Mouse (Mus musculus) left cerebral cortex, postnatal 4 days (tissue): ENCODE data around the gene Hectd4. TPM values are rescaled to one million over a fixed set of nuclear protein-coding genes. Genes with fewer than 3 reads are reported as not detected.
A peak's percentile ranks its signal among the peaks of the same experiment; 100 is the strongest.
"Not testable (repeated sequence)": the region's sequence is repeated elsewhere in the genome, so short reads cannot be mapped to it uniquely, and the experiment has no call there.

Experiments
- DNase-seq: peaks from one replicate; pipeline ENCODE4 v3.0.0-alpha.2; 2022
- intact Hi-C: fragments of 180-260 bp; cut with DNase I; formaldehyde crosslinking; loops from one replicate; pipeline ENCODE4 v1.15.1; 2025
- total RNA-seq, 2 experiments: library from RNA; stranded (reverse); gene quantifications; 2 replicates each; pipeline ENCODE4 v1.2.3; 2021

Gene Hectd4
- total RNA-seq, 2 experiments from 2014 or later, result 202 to 219 TPM

DNA sequence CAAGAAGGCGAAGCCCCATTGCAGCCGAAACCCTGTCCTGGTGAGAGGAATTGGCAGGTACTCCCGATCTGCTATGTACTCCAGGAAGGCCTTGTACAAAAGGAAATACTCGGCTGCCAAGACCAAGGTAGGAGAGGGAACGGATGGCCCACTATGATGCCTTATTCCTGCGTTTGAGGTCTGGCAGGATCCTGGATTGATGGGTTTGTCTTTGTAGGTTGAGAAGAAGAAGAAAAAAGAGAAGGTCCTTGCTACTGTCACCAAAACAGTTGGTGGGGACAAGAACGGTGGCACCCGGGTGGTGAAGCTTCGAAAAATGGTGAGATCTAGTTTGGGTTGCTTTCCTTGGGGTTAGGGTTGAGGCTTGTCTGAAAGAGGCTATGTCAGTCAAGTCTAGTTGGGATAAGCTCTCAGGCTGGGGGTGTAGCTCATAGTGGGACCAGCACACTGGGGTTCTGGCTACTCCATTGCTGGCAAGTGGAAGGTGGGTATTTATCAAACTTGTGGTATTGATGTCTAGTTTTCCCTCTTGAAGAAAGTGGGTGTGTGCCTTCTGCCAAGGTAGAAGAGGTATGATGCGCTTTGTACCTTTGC, 14.4 kb upstream of the Hectd4 start:
- DNase-seq, result not testable (repeated sequence)
- intact Hi-C loops, result loop anchor here (5.0 kb wide), 1 partner anchor 177 kb away; no protein-coding TSS in a partner anchor

DNA sequence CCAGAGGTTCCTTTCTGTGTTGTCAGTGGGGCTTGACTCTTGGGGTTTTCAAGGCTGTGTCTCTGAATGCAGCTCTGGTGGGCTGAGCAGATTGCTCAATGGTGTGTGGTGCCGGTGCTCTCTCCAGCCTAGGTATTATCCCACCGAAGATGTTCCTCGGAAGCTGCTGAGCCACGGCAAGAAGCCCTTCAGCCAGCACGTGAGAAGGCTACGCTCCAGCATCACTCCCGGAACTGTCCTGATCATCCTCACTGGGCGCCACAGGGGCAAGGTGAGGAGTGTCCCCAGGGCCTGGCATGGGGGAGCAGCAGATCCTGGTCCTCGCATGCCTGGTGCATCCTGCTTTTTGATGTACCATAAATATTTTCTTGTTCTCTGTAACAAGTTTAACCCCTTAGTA, 13.5 kb upstream of the Hectd4 start:
- intact Hi-C loops, result loop anchor here (5.0 kb wide), 1 partner anchor 176 kb away; no protein-coding TSS in a partner anchor
- DNase-seq, result no peak

DNA sequence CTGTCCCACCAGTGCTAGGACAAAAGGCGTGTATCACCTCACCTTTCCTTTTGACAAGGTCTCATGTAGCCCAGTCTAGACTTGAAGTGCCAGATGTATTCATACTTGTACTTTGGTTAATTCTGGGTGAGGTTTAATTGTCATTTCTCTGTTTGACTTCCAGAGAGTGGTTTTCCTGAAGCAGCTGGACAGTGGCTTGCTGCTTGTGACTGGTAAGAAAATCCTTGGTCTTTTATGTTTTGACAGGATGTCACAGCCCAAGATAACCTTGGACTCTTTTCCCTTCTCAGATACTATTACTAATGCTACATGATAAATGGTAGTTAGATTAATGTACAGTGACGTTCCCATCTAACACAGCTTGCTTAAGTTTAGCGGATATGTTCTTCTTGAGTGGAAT, 13.0 kb upstream of the Hectd4 start:
- DNase-seq, result no peak
- intact Hi-C loops, result loop anchor here (5.0 kb wide), 1 partner anchor 175 kb away; no protein-coding TSS in a partner anchor

DNA sequence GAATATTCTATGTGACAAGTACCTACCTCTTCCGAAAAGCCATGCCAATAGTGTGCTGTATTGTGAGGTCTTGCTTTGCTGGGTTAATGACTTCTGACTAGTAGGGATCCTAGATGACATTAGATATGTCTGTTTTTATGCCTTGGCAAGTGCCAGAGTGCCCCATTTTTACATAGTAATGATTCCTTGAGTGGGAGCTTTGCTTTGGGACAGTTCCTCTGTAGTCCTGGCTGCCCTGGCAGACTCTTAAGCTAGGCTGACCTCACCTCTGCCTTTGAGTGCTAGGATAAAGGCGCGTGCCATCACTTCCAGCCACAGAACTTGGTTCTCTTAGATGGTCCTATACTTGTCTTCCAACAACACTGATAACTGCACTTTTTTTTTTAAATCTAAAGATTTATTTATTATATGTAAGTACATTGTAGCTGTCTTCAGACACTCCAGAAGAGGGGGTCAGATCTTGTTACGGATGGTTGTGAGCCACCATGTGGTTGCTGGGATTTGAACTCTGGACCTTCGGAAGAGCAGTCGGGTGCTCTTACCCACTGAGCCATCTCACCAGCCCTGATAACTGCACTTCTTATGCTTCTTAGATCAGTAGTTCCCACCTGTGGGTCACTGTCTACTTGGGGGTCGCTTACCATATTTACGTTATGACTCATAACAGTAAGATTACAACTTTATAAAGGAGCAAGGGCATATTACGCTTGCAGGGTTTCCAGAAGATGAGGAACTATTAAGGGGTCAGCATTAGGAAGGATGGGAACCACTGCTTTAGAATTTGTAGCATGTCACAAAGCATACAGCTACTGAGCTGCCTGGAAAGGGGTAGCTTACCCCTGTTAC, 10.0 kb upstream of the Hectd4 start:
- DNase-seq, result no peak
- intact Hi-C loops, result loop anchor here (5.0 kb wide), 1 partner anchor 172 kb away; no protein-coding TSS in a partner anchor

- no peak for DNase-seq
- intact Hi-C loops, result no loop called here
These were observed 9.5 kb upstream of the Hectd4 start for GRCm38 (mm10) chr5:121210601-121210924.

DNA sequence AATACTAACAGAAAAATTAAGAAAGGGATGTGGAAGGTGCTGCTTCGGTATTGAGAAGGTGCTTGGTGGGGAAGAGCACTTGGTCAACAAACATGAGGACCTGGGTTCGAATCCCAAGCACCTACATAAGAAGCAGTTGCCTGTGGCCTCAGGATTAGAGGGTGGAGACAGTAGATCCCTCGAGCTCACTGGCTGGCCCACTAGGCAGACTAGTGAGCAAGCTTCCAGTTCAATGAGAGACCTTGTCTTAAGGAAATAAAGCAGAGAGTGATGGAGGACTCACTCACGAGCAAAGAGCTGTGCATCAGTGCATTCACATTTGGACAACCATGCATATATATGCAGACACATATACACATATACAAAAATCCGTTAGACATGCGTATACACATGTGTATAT, 7.9 kb upstream of the Hectd4 start:
- no peak for DNase-seq
- intact Hi-C loops, result no loop called here

DNA sequence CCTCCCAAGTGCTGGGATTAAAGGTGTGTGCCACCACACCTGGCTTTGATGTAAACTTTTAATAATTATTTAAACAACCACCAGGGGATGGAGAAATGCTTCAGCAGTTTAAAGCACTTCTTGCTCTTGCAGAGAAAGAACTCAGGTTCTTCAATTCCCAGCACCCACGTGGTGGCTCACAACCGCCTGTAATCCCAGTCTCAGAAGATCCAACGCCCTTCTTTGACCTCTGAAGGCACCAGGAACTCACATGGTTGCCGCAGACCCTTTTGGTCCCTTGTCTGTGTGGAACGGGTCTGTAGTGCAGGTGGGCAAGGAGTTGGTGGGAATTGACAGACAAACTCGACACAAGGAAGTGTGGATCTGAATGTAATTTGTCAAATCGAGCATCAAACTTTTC, 5.3 kb upstream of the Hectd4 start:
- intact Hi-C loops, result loop anchor here (5.0 kb wide), 1 partner anchor 53 kb away; no protein-coding TSS in a partner anchor
- DNase-seq, result no peak

DNA sequence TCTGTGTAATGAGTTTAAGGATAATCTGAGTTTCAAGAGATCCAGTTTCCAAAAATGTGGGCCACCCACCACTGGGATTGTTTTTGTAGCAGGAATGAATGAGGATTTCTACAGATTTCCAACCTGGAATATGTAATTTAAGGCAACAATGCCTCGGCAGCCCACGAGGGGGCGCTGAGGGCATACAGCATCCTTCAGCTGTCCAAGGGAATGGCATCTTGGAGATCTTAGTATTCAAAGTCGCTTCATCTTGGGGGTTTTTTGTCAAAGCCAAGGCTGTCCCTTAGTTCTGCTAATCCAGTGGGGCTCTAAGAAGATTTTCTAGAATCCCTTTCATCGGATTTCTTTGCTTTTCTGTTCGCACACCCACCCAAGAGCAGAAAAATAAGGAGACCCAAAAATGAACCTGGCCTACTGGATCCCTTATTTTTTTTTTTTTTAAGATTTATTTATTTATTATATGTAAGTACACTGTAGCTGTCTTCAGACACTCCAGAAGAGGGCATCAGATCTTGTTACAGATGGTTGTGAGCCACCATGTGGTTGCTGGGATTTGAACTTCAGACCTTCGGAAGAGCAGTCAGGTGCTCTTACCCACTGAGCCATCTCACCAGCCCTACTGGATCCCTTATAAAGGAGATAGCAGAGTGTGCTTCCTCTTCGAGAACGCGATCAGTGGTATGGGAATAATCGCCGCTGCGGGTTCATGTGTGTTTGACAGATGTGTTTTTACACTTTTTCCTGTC, 4.5 kb upstream of the Hectd4 start:
- intact Hi-C loops, result loop anchor here (5.0 kb wide), 1 partner anchor 52 kb away; no protein-coding TSS in a partner anchor
- DNase-seq, result peak; percentile 69

DNA sequence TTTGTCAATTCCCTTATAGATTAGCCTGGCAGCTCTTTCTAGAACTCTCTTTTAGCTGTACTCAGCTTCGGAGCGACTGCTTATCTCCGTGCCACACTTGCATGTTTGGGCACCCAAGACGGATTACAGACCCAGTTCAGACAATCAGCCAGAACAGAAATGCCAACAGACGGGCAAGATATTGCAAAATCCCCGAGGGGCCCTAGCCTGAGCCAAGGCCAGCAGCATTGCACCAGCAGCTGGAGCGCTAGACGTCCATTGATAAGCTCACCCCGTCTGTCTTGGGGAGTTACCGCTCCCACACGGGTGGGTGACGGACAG, 3.9 kb upstream of the Hectd4 start:
- peak; percentile 19 for DNase-seq
- intact Hi-C loops, result loop anchor here (5.0 kb wide), 1 partner anchor 51 kb away; no protein-coding TSS in a partner anchor

DNA sequence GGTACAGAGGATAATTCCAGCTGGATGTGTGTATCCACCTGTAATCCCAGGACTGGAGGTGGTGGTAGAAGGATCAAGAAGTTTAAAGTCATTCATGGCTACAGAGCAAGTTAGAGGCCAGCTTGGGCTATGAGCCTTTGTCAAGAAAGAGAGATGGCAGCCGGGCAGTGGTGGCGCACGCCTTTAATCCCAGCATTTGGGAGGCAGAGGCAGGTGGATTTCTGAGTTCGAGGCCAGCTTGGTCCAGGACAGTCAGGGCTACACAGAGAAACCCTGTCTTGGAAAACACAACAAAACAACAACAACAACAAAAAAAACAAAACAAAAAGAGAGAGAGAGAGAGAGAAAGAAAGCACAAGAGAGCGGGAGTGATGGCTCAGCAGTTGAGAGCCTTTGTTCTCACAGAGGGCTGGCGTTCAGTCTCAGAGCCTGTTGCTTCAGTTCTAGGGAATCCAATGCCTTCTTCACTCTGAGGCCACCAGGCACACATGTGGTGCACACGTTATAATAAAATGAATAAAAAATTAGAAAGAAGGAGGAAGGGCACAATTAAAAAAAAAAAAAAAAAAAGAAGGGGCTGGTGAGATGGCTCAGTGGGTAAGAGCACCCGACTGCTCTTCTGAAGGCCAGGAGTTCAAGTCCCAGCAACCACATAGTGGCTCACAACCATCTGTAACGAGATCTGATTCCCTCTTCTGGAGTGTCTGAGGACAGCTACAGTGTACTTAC, 3.3 kb upstream of the Hectd4 start:
- not testable (repeated sequence) for DNase-seq
- intact Hi-C loops, result loop anchor here (5.0 kb wide), 1 partner anchor 51 kb away; no protein-coding TSS in a partner anchor

GRCm38 (mm10) chr5:121217313-121217634, 2.7 kb upstream of the Hectd4 start:
- DNase-seq, result no peak
- intact Hi-C loops, result loop anchor here (5.0 kb wide), 1 partner anchor 50 kb away; no protein-coding TSS in a partner anchor

- intact Hi-C loops, result loop anchor here (5.0 kb wide), 1 partner anchor 48 kb away; no protein-coding TSS in a partner anchor
- no peak for DNase-seq
These were observed 829 bp upstream of the Hectd4 start for GRCm38 (mm10) chr5:121219190-121219589.

DNA sequence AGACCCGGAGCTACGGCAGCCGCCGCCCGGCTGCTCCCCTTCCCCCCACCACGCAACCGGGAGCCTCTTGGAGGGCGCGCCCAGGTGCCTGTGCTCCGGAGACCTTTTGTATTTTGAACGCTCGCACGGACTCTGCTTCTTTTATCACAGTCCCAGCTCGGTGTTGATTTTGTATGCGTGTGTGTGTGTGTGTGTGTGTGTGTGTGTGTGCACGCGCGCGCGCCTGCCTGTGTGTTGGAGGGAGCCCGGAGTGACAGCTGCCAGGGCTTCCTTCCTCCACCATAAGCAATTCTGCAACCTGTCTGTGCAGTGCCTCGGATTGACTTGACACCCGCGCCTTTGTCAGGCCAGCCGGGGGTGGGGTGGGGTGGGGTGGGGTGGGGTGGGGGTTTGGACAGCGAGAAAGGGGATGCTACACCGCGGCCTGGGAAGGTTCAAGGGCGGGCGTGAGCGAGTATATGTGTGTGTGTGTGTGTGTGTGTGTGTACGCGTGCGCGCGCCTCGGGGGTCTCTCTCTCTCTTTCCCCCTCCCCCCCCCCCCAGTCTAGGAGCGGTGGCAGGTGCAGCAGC, 798 bp downstream of the Hectd4 start:
- intact Hi-C loops, result no loop called here
- peak; percentile 52 for DNase-seq

GRCm38 (mm10) chr5:121221328-121221850, 1.4 kb downstream of the Hectd4 start:
- DNase-seq, result no peak
- intact Hi-C loops, result no loop called here

- DNase-seq, intact Hi-C loops: not testable (repeated sequence)
These were observed 4.0 kb downstream of the Hectd4 start for GRCm38 (mm10) chr5:121224020-121224419.

- DNase-seq, result no peak
These were observed 4.8 kb downstream of the Hectd4 start for GRCm38 (mm10) chr5:121224856-121225255.

DNA sequence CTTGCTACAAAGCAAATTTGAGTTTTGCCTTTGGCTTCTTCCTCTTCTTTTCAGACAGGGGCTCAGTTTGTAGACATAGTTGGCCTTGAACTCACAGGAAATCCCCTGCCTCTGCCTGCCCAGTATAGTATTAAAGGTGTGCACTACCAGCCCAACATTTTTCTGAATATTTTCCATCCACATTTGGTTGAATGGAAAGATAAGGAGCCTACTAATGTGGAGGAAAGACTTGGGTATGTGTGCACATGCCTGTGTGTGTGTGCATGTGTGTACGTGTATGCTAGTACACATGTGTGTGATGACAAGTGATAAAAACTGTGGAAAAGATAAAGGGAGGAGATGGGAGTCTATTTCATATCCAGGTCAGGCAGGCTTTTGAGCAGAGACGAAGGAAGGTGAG, 5.8 kb downstream of the Hectd4 start:
- no peak for DNase-seq
- intact Hi-C loops, result no loop called here

More at GRCm38 (mm10) chr5:121224856-121225255, 4.8 kb downstream of the Hectd4 start:
- intact Hi-C loops, result no loop called here

DNA sequence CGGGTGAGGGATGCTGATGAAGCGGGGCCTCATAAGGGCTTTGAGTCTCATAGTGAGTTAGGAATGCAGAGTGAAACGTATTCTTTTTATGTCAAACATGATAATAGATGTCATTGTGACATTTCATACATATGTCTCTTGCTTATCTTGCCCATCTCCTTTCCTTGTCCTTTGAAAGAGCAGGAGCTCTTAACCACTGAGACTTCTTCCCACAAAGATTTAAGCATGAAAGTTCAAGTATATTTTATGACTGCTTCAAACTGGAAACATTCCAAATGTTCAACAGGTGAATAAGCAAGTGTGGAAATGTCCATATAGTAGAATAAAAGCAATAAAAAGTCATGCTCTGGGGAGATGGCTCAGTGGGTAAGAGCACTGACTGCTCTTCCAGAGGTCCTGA, 6.4 kb downstream of the Hectd4 start:
- intact Hi-C loops, result no loop called here
- DNase-seq, result no peak

GRCm38 (mm10) chr5:121226845-121227244, 6.8 kb downstream of the Hectd4 start:
- intact Hi-C loops, result no loop called here
- no peak for DNase-seq

DNA sequence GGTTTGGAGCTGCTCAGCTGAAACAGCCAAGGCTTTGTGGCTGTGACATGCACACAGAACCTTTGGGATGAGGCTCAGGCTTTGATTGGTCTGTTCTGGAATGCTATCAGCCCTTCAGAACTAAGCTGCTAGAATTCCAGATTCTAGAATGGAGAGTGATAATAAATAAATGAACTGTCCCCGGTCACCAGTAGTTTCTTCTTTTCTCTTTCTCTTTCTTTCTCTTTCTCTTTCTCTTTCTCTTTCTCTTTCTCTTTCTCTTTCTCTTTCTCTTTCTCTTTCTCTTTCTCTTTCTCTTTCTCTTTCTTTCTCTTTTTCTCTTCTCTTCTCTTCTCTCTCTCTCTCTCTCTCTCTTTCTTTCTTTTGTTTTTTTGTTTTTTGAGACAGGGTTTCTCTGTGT, 7.3 kb downstream of the Hectd4 start:
- DNase-seq, intact Hi-C loops: not testable (repeated sequence)
